Mouse (Mus musculus): ENCODE results near the gene Tex19.2.

Tex19.2 gene

DNA sequence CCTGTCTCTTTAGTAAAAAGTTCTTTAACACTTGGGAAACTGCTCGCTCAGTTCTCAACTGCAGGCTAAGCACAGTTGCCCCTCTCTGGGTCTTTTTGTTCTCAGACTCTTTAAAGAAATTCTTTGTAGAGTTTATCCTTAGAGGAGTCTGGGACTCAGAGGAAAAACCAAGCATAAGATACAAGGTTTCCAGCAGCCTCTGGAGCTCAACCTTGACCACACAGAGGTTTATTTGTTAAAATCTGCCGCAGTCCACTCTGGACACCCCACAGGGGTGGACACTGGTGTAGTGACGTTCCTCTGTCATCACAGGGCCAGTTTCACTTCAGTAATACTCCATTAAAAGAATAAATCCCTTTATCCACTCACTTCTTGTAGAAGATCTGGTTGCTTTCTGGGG is at the start of gene Tex19.2:
TSS of gene Tex19.2 (minus strand) at position 101 of the 400 bp plus-strand sequence.
- no peak for DNase-seq

DNA sequence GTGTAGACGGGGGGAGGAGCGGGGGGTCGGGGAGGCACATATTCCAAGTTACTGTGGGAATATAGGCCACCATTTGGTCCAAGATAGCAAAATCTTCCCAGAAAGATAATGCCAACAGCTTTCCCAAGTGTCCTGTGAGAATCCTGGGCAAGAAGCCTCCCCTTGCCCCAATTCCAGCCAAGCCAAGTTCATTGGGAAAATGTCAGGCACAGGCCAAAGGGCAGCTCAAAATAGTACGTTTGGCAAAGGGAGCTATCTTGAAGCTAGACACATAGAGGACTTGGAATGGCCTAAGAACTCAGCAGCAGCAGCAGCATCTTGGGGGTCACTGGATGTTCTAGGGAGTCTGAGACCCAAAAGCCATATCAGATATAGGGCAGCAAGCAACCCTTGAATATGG is 45.3 kb upstream of the Tex19.2 start:
- DNase-seq = no peak

DNA sequence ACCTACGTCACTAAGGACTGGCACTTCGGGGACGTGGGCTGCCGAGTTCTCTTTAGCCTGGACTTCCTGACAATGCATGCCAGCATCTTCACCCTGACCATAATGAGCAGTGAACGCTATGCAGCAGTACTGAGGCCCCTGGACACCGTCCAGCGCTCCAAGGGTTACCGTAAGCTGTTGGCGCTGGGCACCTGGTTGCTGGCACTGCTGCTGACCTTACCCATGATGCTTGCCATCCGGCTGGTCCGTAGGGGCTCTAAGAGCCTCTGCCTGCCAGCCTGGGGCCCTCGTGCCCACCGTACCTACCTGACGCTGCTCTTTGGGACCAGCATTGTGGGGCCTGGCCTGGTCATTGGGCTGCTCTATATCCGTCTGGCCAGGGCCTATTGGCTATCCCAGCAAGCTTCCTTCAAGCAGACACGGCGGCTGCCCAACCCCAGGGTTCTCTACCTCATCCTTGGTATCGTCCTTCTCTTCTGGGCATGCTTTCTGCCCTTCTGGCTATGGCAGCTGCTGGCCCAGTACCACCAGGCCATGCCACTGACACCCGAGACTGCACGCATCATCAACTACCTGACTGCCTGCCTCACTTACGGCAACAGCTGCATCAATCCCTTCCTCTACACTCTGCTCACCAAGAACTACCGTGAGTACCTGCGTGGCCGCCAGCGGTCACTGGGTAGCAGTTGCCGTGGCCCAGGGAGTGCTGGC is 42.3 kb upstream of the Tex19.2 start:
- DNase-seq = no peak

DNA sequence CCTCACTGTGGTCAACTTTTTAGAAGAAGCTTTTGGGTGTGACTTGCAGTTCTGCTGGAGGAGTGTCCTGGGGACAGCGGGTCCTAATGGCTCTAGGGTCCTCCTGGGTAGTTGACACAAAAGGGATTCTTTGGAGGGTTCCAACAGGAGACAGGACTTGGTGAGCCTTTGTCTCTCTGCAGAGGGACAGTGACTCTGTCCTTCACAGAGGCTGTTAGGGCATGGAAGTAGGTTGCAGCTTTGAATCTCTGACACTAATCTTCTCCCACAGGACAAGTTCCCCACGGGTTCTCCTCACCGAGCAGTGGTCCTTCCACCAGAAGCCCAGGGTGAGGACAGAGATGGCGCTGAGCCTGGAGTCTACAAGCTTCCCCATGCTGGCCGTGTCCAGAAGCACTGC is 41.5 kb upstream of the Tex19.2 start, which contains the start of gene Uts2r:
TSS of gene Uts2r (plus strand) at position 301 of the 400 bp plus-strand sequence.
- DNase-seq = no peak

DNA sequence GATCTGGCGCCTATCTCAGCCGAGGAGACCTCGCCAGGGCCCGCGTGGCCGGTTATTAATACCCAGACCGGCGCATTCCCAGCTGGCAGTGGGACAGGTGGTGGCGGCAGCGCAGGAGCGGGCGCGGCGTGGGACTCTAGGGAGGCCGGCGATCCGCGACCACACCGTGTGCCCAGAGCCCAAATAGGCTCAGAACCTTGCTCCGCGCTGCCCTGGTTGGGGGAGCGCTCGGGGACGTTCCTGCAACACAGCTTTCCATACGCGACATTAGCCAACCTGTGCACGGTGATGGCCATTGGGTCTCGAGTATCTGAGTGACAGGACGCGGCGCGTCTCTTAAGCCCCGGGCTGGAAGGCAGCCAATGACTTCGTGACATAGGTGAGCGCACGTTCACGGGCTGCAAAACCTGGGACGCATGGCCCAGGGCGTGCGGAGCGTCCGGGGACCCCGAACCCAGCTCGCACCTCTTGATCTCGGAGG is 38.0 kb upstream of the Tex19.2 start:
- DNase-seq = peak; percentile 95

DNA sequence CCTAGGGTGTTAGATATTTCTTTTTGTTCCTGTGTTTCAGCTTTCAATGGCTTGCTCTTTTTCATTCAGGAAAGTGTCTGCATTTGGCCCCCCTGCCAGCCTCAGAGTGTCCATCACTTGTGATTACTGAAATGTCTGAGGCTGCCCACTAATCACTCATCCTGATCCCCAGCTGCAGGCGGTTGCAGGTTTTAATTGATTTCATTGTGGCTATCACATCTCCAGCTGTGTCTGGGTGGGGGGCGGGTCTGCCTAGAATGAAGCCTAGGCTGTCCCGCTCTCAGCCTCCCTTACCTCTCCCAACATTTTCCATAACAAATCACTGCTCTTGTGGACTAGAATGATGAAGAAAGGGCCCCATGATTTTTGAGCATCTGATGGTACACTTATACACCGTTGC is 35.7 kb upstream of the Tex19.2 start:
- DNase-seq = no peak

DNA sequence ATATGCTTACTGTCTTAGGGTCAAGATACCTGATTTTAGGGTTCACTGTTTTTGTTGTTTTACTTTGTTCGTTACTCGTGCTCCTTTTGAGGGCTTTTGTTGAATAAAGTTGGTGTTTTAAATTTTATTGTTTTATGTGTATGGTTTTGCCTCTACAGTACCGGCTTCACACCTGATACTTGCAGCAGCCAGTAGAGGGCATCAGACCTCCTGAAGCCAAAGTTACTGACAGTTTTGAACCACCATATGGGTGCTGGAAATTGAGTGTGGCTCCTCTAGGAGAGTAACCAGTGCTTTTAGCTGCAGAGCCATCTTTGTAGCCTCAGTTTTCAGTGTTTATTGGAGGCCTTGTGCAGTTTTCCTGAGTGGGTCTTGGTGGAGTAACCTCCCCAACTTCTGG is 29.7 kb upstream of the Tex19.2 start:
- DNase-seq = no peak

DNA sequence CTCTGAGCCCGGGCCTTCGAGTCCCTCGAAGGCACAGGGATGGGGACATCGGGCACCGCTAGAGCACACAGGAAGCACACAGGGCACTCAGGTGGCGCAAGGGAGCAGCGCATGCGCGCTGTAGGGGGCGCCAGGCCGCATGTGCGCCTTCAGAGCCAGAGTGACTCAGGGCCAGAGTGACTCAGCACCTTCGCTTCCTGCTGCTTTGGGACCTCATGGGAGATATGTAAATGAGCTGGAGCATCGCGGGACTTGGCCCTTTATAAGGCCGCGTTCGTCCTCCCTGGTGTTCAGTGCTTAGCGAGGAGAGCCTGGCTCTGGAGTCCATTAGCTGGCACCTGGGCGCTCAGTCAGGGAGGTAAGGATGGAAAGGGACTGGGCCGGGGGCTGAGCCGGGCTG is 27.4 kb upstream of the Tex19.2 start, which contains the start of gene Tex19.1:
TSS of gene Tex19.1 (plus strand) at position 279 of the 400 bp plus-strand sequence.
- DNase-seq = no peak

DNA sequence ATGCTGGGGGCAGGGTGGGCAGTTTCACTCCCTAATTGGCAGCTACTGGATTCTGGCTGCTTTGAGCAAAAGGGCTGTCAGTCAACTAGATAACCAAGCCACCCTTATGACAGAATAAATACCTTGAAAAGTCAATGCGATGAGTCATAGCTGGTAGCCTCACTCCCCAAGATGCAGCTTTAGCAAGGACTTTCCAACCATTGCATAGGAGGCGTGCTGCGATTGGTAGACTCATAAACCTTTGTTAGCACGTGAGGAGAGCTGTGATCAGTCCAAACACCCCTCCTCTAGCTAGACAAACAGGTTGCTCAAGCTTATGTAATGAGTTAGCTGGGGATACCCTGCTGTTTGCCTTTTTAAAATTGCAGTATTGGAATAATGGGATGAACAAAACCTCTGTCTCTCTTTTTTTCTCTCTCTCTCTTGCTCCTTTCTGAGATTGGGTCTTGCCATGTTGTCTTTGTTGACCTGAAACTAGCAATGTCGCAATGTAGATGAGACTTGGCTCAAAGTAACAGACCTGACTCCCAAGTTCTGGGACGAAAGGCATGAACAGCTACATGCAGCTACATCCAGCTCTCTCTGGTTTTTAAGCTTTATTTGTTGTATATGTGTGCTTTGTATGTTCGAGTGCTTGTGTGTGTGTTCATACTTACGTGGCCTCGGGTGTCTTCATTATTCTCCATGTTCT is 25.0 kb upstream of the Tex19.2 start:
- DNase-seq = no peak

DNA sequence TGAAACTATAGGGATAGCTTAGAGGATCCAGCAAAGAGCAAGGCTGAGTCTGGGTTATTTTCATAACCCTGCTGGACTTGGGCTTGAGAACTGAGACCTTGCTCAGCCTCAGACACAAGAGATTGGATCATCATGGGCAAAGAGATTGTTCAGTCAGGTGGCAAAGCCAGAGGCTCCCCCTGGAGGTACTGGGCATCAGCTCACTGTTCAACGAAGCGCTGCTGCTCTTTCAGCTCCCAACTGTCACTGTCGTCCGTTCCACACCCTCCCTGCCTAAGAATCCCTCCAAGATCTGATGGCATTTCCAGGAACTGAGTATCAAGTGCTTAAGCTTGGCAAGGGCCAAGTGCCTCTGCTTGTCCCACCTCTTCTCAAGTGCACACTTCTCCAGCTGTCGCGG is 20.3 kb upstream of the Tex19.2 start:
- no peak for DNase-seq

DNA sequence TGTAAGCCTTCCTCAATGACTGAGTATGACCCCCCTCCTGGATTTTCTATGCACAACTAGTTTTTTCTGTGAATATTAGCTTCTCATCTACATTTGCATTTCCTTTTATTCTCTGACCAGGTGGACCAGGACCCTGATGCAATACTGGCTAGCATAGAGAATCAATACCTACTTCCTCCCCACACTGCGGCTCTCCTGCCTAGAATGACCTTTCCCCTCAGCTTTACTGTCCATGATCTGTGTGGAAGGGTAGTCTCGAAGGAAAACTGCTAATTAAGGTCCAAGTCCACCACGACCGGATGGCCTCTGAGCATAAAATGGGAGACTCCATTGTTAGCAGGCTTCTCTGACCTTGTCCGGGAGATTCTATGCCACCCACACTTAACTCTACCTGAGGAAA is 19.2 kb upstream of the Tex19.2 start:
- DNase-seq = no peak

DNA sequence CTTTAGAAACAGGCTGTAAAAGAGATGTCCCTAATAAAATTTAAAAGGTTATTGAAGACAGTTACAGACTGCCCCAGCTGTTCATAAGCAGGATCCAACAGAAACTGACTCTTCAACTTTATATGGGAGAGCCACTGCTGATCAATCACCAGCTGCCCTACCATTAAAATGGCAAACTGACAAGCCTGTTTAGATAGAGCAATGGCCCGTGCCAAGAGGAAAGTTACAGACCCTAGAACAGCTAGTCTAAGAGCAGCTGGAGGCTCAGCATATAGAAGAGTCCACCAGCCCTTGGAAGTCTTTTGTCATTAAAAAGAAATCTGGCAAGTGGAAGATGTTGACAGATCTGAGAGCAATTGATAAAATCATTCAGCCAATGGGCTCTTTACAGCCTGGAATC is 16.1 kb upstream of the Tex19.2 start:
- DNase-seq = no peak

DNA sequence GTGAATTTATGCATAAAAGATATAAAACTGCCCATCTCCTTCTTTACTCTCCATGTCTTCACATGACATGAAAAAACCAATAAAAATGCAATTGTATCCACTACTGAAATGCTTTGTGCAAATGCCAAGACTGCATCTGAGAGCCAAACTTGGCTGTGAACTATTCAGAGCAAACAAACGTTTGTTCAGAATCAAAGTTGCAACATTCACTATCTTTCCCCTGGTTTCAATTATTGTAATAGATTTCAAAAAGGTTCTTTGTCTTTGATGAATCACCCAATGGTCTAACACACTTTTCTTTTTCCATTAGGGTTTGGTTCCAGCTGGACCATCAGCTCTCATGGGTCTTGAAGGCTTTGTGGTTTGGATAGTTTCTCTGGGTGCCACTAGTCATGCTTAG is 11.1 kb upstream of the Tex19.2 start:
- no peak for DNase-seq

DNA sequence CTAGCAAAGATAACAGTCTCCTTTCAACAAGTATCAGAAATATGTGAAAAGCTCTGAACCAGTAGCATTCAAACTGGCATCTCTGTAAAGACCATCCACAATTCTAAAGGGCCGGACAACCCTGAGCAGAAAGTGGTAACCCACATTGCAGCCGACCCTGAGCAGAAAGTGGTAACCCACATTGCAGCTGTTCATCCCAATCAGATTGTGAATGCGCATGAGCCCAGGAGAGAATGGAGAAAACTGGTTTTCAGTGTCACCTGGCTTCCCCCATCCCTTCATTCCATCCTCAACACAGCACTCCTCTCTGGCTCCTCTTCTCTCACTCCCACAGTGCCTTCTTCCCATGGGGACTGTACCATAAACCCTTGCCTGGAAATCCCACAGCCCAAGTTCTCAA is 9.0 kb upstream of the Tex19.2 start:
- no peak for DNase-seq

DNA sequence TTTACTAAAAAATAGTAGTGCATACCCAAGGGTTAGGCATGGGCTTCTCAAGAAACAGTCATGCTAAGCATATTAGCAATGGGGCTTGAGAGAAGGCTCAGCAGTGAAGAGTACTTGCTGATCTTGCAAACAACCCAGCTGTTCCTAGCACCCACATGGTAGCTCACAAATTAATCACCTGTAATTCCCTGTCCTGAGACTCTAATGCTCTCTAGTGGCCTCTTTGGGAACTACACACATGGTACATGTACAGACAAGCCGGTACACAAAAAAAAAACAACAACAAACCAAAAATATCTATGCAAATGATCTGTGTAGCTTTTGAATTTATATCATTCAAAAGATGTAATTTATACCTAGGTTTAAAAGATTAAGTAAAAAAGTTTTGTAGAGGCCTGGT is 7.9 kb upstream of the Tex19.2 start:
- DNase-seq = no peak

DNA sequence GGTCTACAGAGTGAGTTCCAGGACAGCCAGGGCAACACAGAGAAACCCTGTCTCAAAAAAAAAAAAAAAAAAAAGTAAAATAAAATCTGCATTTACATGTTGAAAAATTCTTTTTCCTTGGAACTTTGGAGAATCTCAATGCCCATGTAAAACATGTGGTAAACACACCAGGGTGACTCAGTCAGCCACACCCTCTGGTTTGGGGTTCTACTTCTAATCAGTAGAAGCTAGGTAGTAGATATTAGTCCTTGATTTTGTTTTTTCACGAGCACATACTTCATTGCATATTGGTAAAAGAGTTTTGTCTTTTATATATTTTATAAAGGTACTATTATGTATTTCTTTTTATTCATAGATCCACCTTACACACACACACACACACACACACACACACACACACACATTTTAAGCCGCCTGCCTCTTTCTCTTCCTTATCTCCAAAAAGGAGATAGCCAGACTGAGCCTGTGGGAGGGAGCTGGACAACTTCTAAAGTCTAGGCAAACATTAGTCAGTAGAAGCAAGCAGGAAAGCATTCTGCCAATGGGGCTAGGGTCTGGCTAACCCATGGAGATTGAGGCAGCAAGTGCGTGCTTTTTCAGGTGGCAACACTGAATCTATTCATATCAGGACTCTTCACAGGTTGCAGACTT is 7.2 kb upstream of the Tex19.2 start:
- DNase-seq = no peak

DNA sequence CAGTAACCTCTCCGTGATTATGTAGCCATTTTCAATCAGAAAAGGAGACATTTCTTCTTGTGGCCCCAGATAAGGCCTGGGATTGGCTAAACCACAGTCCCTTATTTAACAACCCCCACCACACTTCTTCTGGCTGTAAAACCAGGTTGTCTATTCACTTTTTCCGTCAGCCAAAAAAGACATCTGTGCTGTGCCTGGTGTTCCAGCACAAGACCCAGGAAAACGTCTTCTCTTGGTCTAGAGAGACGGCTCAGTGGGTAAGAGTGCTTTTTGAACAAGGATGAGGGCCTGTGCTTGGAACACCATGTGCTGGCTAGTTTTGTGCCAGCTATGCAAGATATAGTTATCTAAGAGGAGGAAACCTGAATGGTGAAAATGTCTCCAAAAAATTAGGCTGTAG is 5.0 kb upstream of the Tex19.2 start:
- no peak for DNase-seq

DNA sequence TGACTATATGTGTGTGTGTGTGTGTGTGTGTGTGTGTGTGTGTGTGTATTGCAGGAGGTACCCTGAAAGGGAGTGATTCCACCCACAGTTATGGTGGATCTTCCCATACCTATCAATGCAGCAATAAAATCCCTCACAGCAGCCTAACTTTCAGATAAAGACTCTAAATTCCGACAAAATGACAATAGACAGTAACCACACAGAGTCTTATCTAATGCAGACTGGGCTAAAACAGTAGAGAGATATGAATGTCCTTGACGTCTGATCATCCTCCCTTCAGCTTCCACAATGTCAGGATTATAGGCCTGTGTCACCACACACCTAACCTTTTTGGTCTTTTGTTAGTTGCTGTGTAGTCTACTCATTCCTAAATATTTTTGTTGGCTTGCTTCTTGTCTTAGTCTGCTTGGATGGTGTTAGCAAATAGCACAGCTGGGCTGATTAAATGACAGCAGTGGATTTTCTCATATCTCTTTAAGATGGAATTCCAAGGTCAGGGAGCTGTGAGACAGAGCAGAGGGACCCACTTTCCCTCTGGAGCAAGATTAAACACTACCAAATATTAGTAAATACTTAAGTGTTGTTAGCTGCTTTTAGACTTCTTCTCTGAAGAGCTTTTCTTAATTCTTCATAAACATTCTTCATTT is 3.7 kb upstream of the Tex19.2 start:
- DNase-seq = no peak

DNA sequence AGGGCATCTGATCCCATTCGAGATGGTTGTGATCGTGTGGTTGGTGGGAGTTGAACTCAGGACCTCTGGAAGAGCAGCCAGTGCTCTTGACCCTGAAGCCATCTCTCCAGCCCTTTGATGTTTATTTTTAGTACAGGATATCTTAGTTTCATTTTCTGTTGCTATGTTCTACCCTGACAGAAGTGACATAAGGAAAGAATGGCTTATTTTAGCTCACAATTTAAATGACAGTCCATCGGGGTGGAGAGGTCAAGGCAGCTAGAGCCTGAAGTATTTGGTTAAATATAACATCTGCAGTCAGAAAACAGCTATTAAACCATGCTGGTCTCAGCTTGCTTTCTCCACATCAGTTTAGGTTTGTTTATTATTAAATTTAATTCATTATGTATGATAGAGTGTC is 2.7 kb upstream of the Tex19.2 start:
- DNase-seq = no peak

DNA sequence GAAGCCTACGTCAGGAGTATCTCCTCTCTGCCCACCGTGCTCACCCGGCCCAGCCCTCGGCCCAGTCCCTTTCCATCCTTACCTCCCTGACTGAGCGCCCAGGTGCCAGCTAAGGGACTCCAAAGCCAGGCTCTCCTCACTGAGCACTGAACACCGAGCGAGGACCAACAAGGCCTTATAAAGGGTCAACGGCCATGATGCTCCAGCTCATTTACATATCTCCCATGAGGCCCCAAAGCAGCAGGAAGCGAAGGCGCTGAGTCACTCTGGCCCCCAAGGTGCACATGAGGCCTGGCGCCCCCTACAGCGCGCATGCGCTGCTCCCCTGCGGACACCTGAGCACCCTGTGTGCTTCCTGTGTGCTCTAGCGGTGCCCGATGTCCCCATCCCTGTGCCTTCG is 371 bp downstream of the Tex19.2 start:
- DNase-seq = peak; percentile 85

DNA sequence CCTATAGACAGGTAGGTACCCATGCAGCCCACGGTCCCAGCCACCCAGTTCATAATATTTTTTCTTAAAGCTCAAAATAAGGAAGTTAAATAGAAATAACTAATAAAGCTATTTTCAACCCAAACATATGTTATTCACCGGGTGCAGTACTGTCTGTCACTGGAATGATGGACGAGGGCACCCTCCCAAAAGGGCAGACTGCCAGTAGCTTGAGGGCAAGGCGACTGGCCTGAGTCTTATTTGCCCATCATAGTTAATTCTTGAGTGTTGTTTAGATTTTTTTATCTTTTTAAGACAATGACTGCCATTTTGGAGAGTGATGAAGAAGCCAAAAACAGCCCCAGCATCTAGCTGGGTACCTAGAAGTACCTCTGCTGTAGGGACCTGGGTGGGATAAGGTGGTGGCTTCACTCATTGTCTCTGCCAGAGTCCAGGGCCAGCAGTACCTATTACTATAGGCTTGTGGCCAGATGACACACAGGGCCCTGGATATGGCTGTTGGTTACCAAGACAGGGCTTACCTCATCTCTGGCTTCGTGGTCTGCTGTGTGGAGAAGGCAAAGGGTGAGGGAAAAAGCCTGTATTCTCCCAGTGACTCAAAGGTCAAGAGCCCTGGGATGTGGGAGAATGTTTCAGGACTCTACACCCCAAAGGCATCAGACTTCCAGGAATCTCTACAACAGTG is 6.2 kb downstream of the Tex19.2 start:
- DNase-seq = no peak

DNA sequence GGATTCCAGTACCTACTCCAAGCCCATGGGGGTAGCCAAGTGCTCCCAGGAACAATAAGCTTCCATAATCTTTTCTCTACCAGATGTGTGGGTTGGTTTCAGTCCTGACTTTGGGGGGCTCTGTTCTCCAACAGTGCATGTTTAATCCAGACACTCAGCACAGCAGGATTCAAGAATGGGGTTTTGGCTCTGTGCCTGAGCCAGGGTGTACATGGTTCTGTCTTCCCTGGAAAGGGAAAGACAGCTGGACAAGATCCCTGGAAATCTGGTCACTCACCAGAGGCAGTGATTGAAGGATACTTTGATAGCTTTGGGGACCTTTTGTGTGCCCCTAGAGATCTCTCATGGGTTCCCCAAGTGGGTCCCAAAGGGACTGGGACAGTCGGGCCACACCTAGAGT is 6.9 kb downstream of the Tex19.2 start:
- no peak for DNase-seq

DNA sequence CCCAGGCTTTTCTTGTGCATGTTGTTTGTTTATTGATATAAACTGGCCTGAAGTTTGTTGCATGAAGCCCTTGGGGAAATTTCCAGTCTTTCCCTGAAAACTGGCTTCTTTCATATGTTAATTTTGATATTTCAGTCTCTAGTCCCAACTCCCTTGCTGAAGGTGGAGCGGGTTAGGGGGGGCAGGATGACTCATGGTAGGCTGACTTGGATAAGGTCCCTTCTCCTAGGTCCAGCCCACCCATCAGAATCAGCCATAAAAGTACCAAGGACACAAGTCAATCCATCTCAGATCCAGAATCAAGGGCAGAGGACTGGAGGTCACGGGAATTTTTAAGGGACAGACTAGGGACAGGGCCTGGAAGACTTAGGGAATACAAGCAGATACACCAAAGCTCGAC is 7.4 kb downstream of the Tex19.2 start:
- no peak for DNase-seq
